Mouse (Mus musculus) CD8-positive naive resting alpha-beta T cell, adult 2 months (primary cell): Measurements from ENCODE around the gene Lrrc4.
A peak's percentile ranks its signal among the peaks of the same experiment; 100 is the strongest.

Experiments used
- DNase-seq, 2 experiments: peaks; one replicate each; pipeline ENCODE4 v3.0.0; 2022; ENCODE audit warnings: low read depth in 2 of 2, low spot score in 2 of 2

Lrrc4 gene

DNA sequence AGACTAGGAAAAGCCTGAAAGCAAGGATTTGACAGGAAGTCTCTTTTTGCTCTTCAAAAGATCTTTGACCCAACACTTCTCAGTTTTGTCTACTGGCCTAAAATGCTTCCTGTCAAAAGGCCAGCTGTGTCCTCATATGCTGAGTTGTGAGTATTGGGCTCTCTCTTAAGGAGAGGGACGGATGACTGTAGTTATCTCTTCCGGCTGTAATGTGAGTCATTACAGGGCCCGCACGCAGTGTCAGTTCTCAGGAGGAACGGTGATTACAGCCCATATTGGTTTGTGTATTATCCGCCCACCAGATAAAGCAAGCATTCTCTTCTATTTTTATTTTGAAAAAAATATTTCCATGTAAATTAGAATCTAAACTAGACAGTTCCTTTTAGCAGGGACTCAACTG, 209.0 kb downstream of the Lrrc4 start:
- no peak for DNase-seq

DNA sequence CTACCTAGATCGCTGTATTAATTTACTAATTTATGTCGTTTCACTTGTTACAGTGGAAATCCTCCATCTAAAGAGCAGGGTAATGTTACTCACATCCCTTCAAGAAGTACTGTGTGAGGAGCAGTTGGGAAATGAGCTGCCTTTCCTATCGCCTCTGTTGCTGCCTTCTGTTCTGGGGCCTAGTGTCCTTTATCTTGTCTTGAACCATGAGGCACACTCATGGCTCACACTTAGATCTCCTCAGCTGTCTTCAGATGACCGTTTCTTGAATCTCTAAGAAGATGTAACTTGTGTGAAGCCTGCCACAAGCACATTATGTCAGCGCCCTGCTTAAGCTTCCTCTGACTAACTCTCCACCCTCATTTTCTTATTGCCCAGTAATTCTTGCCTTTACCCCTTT, 209.6 kb downstream of the Lrrc4 start:
- DNase-seq = no peak

DNA sequence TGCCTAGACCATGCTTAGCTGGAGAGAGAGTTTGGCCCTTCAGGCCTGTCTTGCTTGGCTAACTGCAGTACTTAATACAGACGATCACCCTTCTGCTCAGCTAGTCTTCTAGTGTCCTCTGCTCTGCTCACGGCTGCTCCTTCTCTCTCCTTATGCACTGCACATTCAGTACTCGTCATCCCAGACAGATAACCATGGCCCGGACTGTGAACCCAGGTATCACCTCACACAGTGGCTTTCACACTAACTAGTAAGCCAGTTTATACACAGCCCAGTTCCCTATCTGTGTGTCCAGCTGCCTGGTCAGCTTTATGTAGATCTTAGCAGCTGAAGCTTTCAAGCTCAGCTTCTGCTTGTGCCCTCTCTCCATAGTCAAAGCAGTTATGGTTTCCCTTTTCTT, 210.1 kb downstream of the Lrrc4 start:
- DNase-seq = no peak

DNA sequence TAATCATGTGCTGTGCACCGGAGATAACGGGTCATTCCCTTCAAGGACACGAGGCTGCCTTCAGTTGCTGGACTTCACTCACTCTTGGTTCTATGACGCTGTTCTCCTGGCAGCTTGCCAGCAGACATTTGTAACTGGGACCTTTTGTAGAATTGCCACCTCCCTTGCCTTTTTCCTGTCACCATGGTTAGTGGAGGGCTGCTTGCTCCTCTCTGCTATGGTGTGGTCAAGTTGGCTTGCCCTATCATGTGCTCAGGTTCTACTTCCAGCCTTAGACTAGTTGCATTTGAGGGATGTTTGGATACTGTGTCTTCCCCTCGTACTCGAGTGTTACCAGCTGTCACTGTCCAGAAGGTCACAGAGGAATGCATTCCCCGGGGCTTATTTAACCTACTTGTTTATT, 212.8 kb downstream of the Lrrc4 start:
- peak; percentile 1 to 13 for DNase-seq

DNA sequence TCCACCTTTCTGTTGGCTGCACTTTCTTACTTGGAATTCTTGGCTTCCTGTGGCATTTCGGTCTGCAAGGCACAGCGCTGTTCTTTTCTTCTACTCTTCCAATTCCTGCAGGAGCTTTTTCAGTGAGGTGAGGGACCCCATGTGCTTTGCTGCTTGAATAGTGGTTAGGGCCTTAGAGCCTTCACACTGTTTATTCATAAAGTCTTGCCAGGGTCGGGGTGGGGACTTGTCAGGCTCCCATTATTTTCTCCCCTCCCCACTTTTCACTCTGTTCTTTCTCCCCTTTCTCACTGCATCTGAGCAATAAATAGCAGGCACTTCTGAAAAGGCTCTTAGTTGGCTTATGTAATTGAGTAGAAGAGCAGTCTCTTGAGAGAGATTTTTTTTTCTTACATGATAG, 213.2 kb downstream of the Lrrc4 start:
- no peak for DNase-seq

DNA sequence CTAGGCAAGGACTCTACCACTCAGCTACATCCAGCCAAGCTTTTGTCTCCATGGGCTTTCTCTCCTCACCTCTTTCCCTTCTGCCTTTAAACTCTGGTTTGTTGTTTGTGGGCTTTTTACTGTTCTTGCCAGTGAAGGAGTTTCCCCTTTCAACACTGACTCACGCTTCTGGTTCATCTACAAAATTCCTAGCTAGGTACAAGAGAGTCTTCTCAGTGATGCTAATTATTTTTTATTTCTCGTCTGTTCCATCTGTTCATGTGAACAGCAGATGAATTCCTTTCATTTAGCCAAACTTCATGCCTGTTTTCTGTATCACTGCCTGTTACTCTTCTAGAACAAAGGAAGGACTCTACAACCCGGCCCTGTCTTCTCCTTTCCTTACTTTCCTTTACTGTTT, 215.6 kb downstream of the Lrrc4 start:
- DNase-seq = no peak

DNA sequence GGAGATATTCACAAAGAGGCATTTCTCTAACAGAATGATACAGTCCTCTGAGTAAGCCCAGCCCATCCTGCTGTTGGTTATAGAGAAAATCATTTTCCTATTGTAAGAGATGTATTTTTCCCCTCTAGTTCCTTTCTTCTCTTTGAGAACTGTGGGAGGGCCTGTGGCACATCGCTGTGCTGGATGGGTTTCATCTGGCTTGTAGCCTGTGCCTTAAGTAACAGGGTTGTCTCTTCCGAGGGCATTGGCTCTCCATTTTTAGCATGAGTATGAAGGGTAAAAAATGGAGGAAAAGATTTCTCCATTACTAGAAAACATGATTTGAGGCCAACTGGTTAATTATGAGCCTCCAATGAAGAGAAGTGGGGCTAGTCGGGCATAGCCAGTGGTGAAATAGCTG, 216.1 kb downstream of the Lrrc4 start:
- no peak for DNase-seq

DNA sequence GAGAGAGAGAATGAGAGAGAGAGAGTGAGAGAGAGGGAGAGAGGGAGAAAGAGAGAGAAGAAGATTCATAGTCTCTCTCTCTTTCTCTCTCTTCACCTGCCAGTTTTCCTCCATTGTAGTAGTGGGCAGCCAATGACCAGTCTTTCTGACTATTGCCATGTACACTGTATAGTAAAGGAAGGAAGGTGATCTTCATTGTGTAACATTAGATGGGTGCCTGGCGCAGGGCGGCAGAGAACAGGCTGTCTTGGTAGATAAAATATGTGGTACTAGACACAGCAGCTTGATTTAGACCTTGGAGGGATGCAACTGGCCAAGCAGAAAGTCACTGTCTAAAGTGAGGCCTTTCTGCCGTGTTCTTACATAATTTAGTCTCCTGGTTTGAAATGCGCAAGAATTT, 216.7 kb downstream of the Lrrc4 start:
- DNase-seq = no peak

DNA sequence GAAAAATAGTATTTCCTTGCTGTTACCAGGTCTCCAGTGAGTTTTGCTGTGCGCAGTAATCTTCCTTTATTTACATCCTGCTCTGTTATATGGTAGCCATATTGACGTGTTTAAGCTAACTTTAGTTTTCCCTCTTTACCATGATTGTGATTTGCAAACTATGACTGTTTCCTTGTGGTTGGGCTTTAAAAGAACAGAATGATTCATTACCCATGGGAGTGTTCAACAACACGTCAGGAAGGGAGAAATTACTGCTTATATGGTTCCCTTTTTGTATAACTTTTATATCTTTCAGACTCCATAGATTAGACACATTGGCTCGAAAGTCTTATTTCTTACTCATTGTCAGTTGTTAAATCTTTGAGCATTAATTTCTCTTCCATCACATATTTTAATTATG, 218.1 kb downstream of the Lrrc4 start:
- no peak for DNase-seq
